Mouse (Mus musculus) frontal cortex, postnatal 14 days (tissue): ENCODE data around the gene Prps2.
"Not testable (repeated sequence)": the region's sequence is repeated elsewhere in the genome, so short reads cannot be mapped to it uniquely, and the experiment has no call there.

Source experiments
- DNase-seq, 2 experiments: peaks; one replicate each; pipeline ENCODE4 v3.0.0; 2022; ENCODE audit warnings: low spot score in 2 of 2

Prps2 gene

GRCm38 (mm10) chrX:167382047-167382853, at the start of gene Prps2:
TSS of gene Prps2 (minus strand) at chrX:167382749.
- DNase-seq: peak; percentile 4 to 10

GRCm38 (mm10) chrX:167417654-167418053, 35.1 kb upstream of the Prps2 start:
- DNase-seq: no peak

GRCm38 (mm10) chrX:167394940-167395339, 12.4 kb upstream of the Prps2 start:
- no peak for DNase-seq

GRCm38 (mm10) chrX:167386647-167387046, 4.1 kb upstream of the Prps2 start:
- DNase-seq: no peak

GRCm38 (mm10) chrX:167382854-167383186, 271 bp upstream of the Prps2 start:
- peak; percentile 3 to 13 for DNase-seq

- DNase-seq: peak in 1 of 2 experiments; percentile 5
Measured at GRCm38 (mm10) chrX:167381583-167382046, 934 bp downstream of the Prps2 start.

- no peak for DNase-seq
Measured at GRCm38 (mm10) chrX:167380073-167380472, 2.5 kb downstream of the Prps2 start.

- not testable (repeated sequence) for DNase-seq
Measured at GRCm38 (mm10) chrX:167361231-167361630, 21.3 kb downstream of the Prps2 start.

- no peak for DNase-seq
Measured at GRCm38 (mm10) chrX:167359704-167360103, 22.8 kb downstream of the Prps2 start.

GRCm38 (mm10) chrX:167357415-167357814, 25.1 kb downstream of the Prps2 start:
- DNase-seq: no peak

GRCm38 (mm10) chrX:167355965-167356364, 26.6 kb downstream of the Prps2 start:
- no peak for DNase-seq

- DNase-seq: no peak
Measured at GRCm38 (mm10) chrX:167353617-167354016, 28.9 kb downstream of the Prps2 start.

- no peak for DNase-seq
Measured at GRCm38 (mm10) chrX:167346440-167346839, 36.1 kb downstream of the Prps2 start.

- no peak for DNase-seq
Measured at GRCm38 (mm10) chrX:167344356-167344755, 38.2 kb downstream of the Prps2 start.

- DNase-seq: no peak
Measured at GRCm38 (mm10) chrX:167341811-167342210, 40.7 kb downstream of the Prps2 start.

GRCm38 (mm10) chrX:167340190-167340589, 42.4 kb downstream of the Prps2 start:
- DNase-seq: no peak

- no peak for DNase-seq
Measured at GRCm38 (mm10) chrX:167337990-167338389, 44.6 kb downstream of the Prps2 start.

GRCm38 (mm10) chrX:167334571-167334970, 48.0 kb downstream of the Prps2 start:
- DNase-seq: no peak

GRCm38 (mm10) chrX:167332607-167333006, 49.9 kb downstream of the Prps2 start:
- no peak for DNase-seq

- no peak for DNase-seq
Measured at GRCm38 (mm10) chrX:167330993-167331392, 51.6 kb downstream of the Prps2 start.

GRCm38 (mm10) chrX:167330399-167330798, 52.1 kb downstream of the Prps2 start, which contains the start of gene Tlr7:
TSS of gene Tlr7 (minus strand) at chrX:167330558.
- DNase-seq: no peak

GRCm38 (mm10) chrX:167329620-167330019, 52.9 kb downstream of the Prps2 start:
- DNase-seq: no peak

GRCm38 (mm10) chrX:167329098-167329497, 53.5 kb downstream of the Prps2 start:
- peak; percentile 8 to 15 for DNase-seq

- DNase-seq: no peak
Measured at GRCm38 (mm10) chrX:167328519-167328918, 54.0 kb downstream of the Prps2 start.
